Mouse (Mus musculus): ENCODE data around the gene Tagln. TPM values are rescaled to one million over a fixed set of nuclear protein-coding genes. Genes with fewer than 3 reads are reported as not detected.

The Tagln gene
- under 1 TPM; 0.31 to 0.58 TPM for total RNA-seq (2023)

GRCm38 (mm10) chr9:45935628-45936210 is at the start of gene Tagln:
TSS of gene Tagln (minus strand) at chr9:45936058.

GRCm38 (mm10) chr9:45955107-45955963 is 19.5 kb upstream of the Tagln start, which contains the start of gene Sidt2:
TSS of gene Sidt2 (minus strand) at chr9:45955258.

DNA sequence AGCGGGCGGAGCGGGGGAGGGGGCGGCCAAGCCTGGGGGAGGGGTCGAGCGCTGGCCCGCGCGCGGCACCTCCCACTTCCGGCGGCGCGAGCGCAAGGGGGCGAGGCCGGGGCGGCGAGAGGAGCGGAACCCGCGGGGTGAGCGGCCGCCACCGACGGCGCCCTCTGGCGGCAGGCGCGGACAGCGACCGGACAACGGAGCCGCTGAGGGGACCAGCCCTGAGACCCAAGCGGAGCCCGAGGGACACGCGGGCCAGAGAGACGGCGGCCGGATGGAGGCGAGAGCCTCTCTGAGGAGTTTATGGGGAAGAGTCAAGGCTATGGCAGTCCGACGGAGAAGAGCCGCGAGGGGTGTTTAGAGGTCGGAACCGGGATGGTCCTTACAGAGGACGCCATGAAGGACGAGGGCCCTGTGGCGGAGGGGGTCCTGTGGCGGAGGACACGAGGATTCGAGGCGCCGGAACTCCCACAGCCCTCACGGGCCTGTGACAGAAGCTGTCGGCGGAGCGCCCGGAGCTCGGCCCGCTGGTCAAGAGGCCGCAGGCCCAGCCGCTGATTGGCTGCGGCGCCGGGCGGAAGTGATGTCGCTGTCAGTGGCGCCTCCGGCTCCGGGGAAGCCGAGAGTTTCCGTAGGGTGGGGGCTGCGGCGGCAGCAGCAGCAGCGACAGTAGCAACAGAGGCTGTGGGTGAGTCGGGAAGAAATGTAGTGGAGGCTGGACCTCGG is 29.3 kb downstream of the Tagln start, which contains the start of the genes Pcsk7 and Rnf214:
Gene Pcsk7, plus strand, starts transcription at position 143 of the 723 bp plus-strand sequence.
Gene Rnf214, minus strand, starts transcription at position 557 of the 723 bp plus-strand sequence.

Other genes starting within 250 kb of the Tagln start
- gene Cep164, start 107.4 kb downstream of the Tagln start, total RNA-seq (2023) = 10 to 100 TPM; 22.8 to 27.1 TPM
- gene Bace1, start 97.5 kb downstream of the Tagln start, total RNA-seq (2023) = 10 to 100 TPM; 10.9 to 12.5 TPM
- gene Pcsk7, start 29.6 kb downstream of the Tagln start, total RNA-seq (2023) = 10 to 100 TPM; 59.9 to 64.2 TPM
- 10 to 100 TPM; 28.4 to 33.3 TPM for gene Rnf214, start 29.1 kb downstream of the Tagln start, total RNA-seq (2023)
- 100 to 1,000 TPM; 229 to 241 TPM for gene Sidt2, start 19.2 kb upstream of the Tagln start, total RNA-seq (2023)
- gene Pafah1b2, start 76.6 kb upstream of the Tagln start, total RNA-seq (2023) = 10 to 100 TPM; 46.4 to 51.3 TPM
- 10 to 100 TPM; 54.3 to 55.2 TPM for gene Sik3, start 76.8 kb upstream of the Tagln start, total RNA-seq (2023)

Data from neutrophil, adult 59 days (primary cell).